Mouse (Mus musculus) spleen, postnatal 14 days (tissue): Measurements from ENCODE around the gene Ralgps2.
A peak's percentile ranks its signal among the peaks of the same experiment; 100 is the strongest.

ENCODE experiments used
- DNase-seq, 2 experiments: peaks; one replicate each; pipeline ENCODE4 v3.0.0; 2021 to 2022; ENCODE audit warnings: low spot score in 2 of 2

The Ralgps2 gene

DNA sequence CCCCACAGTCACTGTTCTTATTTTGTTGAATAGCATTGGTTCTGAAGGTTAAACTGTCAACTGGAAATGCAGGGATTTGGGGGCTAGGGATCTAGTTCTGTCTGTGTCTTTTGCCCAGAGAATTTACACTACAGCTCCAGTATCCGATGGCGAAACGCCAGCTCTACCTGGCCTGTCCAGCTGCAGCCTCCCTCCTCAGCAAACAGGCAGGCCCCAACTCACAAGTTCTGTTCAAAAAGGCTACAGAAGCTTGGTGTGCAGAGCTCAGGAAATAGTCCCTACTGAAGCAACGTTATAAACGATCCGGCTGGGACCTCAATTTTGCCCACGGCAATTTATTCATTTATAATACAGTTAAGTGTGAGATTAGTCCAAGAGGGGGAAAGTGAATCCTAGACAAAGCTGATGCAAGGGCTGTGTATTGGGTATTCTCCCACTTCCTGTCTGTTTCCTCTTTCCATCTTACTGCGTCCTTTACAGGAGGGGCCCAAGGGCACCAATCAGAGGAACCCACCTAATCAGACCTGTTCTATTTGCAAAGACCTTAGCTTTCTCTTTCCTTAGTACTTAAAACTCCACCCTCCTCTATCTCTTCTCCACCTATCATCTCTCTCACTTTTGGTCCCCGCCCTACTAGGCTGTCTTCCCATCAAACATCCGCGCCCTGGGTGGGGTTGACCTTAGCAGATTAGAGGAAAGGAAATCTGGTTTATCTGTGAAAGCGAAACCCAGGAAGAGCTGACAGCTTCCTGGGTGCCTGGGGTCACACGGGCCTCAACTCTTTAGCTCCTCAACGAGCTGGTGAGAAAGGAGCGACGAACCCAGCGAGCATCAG, 16.7 kb upstream of the Ralgps2 start:
- DNase-seq: peak; percentile 21 to 22

- DNase-seq: no peak
Observed at GRCm38 (mm10) chr1:156954216-156954615, 14.8 kb upstream of the Ralgps2 start.

- no peak for DNase-seq
Observed at GRCm38 (mm10) chr1:156950354-156950753, 10.9 kb upstream of the Ralgps2 start.

DNA sequence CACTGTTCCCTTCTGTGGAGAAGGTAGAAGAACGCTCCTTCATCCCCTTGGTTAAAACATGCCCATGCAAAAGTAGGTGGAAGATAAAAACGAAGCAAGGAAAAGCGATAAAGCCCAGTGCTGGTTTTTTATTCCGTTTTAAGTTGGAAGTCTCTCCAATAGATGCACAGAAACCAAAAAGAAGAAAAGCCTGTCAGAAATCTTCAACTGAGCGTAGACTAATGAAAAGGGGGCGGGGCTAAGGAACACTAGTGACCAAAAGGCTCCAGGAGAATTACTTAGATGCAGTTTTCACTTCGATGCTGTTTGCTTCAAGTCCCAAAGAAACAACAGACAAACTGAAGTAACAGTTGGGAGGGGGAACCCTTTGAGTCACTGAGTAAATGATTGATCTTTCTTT, 1.2 kb upstream of the Ralgps2 start:
- DNase-seq: no peak

- no peak for DNase-seq
Observed at GRCm38 (mm10) chr1:156940142-156940522, 706 bp upstream of the Ralgps2 start.

GRCm38 (mm10) chr1:156938705-156939242, 652 bp downstream of the Ralgps2 start:
- peak; percentile 66 to 69 for DNase-seq

DNA sequence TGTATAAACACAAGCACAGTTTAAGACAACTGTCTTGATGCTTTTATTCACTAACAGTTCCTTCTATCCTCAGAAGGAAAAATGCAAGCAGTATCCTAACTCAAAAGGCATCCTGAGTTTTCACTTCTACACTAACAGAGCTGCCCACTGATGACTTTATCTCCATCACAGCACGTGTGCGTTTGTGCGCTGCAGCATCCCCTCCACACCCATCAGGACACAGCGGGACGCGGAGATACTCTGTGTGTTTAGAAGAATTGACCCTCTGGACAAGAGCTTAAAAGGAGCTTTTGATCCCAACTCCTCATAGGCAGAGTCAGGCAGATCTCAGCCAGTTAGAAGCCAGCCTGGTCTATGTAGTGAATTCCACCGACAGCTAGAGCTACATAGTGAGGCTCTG, 2.0 kb downstream of the Ralgps2 start:
- DNase-seq: no peak

DNA sequence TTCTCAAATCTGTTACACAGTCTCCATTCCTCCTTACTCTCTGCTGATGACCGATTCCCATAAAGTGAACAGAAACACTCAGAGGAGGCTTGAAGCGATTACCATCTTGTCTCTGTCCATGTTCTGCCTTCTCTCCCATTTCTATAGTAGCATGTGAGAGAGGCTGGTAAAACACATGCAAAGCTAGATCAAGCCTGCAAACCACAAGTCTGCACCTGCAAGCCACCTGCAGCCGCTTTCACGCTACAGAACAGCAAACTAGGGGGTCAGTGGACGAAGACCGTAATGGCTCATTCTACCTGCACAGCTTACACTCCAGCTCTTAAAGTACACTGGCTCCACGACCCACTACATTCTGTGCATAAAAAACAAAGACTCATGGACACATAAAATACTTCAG, 5.7 kb downstream of the Ralgps2 start:
- DNase-seq: no peak

DNA sequence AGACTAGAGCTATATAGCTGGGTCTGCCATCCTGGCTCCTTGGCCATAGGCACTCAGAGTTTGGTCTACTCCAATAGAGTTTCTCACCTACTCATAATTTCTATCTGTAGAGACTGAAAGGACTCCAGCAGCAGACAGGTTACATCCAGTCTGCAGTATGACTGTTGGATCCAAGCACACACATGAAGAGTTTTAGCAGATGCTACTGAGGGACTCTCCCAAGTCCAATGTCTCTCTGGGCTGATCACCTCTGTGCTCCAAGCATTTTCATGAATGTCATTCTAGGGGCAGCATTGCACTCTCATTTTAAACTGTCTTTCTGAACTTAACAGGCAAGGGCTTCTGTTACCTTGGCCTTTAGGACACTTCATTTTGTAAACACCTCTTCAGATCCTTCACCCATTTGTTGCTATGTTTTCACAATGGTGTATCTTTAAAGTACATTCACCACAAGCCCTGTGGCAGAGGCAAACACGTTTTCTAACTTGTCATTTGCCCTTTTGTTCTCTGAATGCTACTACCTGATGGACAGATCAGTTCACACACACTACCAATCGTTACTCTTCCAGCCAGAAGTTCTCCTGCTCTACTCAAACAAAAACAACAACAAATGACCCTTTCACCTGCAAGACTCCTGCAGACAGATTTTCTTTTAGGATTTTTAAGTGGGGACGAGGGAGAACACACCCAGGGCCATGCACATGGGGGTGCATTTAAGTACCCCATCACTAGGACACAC, 7.2 kb downstream of the Ralgps2 start:
- no peak for DNase-seq

DNA sequence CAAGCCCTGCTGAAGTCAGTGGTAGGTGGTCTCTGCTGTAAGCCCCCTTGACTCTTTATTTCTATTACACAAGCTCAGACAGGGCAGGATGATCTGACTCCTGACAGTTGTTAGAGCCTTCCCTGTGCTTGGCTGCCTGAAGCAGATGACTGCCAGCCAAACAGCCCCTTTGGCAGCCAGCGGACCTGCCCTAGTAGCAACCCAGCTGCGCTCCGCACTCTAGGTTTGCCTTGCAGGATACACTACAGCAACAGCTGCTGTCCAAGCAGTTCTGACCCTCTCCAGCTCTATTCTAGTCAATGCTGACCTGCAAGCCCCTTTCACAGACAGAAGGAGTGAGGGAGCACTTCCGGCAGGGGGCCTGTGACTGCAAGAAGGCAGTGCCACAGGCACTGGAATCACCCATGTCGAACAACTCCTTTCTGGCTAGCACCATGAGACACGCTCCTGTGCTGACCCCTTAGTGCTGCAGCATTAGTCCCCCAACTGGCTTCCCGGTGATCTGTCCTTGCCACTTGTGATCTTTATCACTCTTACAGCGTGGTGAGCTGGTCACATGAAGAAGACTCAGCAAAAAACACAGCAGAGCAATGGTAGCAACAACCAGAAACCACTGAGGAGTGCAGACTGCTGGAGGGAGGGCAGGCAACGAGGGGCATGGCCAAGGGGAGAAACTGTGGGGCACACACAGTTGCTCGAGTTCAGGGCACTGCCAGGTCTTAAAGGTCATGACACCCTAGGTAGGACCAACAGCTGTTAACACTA, 8.1 kb downstream of the Ralgps2 start:
- no peak for DNase-seq

DNA sequence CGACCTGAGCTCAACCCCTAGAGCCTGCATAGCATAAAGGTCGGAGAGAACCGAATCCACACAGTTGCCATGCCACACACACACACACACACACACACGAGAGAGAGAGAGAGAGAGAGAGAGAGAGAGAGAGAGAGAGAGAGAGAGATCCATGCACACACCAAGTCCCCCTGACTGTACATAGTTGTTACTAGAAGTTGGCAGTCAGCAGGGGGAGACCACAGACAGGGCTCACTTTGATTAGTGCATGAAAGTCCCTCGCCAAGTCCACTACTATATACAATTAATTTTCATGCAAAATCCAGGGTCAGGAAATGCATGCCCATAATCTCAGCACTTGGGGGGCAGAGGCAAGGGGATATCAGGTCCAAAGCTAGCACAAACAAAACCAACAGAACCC, 9.2 kb downstream of the Ralgps2 start:
- DNase-seq: no peak

- no peak for DNase-seq
Observed at GRCm38 (mm10) chr1:156928255-156928654, 11.2 kb downstream of the Ralgps2 start.

DNA sequence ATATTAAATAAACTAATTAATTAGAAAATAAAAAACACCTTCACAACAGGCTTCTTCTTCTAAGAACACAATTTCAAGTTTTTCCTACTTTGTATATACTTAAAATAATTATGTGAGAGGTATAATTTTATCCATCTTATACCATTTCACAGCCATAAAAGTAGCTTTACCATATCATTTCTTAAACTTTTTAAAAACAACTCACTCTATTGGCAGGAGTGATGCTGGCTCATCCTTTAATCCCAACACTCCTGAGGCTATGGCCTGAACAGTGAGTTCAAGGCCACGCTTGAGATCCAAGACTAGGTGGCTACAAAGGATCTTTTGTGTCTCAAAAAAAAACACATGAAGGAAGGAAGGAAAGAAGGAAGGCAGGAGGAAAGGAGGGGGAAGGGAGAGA, 15.9 kb downstream of the Ralgps2 start:
- no peak for DNase-seq

- no peak for DNase-seq
Observed at GRCm38 (mm10) chr1:156922921-156923320, 16.5 kb downstream of the Ralgps2 start.

DNA sequence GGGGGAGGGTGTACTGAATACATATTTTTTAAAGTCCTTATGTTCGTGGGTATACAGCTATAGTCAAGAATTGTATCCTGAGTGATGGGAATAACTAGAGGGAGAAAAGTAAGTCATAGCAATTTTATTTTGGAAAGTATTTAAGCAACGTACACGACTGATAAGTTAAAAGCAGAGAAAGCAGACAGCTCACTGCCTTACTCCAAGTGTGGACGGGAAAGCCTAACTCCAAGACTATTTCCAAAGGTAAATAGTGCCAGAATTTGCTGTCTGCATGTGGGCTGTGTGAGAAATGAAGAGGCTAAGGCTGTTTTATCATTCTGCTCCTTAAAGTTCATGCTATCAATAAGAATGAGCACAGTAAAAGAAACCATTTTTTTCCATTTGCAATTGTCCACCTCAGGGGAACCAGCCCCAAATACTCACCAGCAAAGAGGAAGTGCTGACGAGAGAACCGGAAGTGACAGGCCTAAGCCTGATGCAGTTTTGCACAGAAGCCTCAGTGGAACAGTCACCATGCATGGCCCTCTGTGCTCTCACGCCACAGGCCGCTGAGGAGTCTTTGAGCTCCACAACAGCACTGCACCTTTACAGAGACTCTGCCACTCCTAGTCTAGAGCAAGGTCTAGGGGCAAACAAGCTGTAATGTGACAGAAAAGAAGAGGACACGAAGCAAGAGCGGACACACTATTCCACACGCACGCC, 18.0 kb downstream of the Ralgps2 start:
- DNase-seq: peak in 1 of 2 experiments; percentile 50

DNA sequence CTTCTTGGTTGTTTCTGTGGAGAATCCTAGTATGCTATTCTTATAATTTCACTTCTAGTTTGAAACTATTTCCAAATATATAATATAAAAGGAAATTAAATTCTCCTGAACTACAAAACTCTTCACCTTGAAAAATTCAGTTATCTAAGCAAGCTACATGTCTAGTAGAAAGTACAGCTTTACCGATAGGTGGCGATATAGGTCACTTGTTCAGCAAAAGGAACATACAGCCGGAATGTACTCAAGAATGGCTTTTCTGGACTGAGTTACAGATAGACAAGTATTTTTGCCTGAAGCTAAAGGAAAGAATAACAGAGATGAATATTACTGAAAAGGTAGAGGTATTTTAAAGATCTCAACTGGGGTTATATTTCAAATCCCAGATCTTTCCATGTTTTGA, 22.0 kb downstream of the Ralgps2 start:
- DNase-seq: no peak

DNA sequence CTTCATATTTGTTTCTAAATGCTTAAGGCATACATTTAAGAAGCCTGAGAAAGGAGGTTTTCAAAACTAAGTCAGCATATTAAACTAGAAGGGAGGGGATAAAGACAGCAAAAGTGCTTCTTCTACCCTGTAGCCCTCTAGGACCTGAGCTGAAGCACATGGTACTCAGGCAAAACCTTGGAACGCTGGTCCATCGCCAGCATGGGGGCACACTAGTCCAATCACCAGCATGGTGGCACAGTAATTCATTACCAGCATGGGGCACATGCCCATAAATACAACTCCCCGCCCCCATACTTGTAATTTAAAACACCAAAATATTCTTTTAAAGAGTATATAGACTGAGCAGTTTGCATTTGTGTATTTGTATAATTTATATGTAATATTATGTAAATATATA, 23.1 kb downstream of the Ralgps2 start:
- no peak for DNase-seq

- DNase-seq: no peak
Observed at GRCm38 (mm10) chr1:156914942-156915341, 24.5 kb downstream of the Ralgps2 start.

GRCm38 (mm10) chr1:156913190-156913589, 26.2 kb downstream of the Ralgps2 start:
- DNase-seq: no peak

DNA sequence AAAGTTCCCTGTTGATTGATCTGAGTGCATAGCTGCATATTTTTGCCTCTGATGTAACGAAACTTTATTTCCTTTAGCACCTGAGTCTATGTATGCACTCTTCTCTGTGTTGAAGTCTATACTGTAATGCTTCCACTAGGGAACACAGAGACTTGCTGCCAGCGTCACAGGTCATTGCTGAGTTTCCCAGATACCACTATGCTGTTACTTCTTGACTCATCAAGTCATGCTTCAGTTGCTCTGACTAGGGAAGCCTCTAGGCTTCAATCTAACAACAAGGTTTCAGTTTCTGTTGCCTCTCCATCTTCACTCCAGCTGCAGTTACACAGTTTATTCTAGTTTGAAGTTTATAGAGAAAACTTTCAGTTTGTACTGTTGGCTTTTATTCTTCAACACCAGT, 28.5 kb downstream of the Ralgps2 start:
- no peak for DNase-seq

DNA sequence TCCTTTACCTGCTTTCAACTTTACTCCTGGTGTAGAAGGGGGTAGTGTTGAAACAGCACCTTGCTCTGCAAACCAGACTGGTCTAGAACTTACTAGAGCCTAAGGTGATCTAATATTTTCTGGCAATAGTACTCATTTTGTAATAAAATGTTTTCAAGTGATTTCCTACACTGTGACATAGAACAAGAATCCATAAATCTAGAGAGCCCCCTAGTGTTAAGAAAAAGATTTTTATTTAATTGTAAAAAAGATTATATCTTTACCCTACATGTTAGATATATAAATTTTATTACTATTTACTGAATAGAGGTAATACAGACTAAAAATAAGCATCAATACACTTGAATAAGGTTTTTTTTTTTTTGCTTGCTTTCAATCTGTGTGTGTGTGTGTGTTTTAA, 29.6 kb downstream of the Ralgps2 start:
- DNase-seq: no peak

GRCm38 (mm10) chr1:156909265-156909664, 30.2 kb downstream of the Ralgps2 start:
- DNase-seq: no peak
